Mouse (Mus musculus) lung, adult 2 months (tissue): Measurements from ENCODE around the gene Tut1.

Source experiments
- CTCF ChIP-seq: fragments of 200-500 bp; IDR thresholded peaks from 2 replicates; pipeline ENCODE4 v1.5.1; 2011; ENCODE audit warnings: mild to moderate bottlenecking, low read length, control low read depth; ENCODE audit not compliant: insufficient read depth
- POLR2A ChIP-seq: fragments of 200-500 bp; IDR thresholded peaks from 2 replicates; pipeline ENCODE4 v1.6.1; 2011; ENCODE audit warnings: low read depth, mild to moderate bottlenecking, control low read depth, low read length, borderline replicate concordance; ENCODE audit errors: extremely low read depth

- TF ChIP-seq CTCF (no peak), POLR2A (no peak)
Measured at GRCm38 (mm10) chr19:8950190-8950589, 3.5 kb upstream of the Tut1 start.
